Mouse (Mus musculus) kidney, adult 2 months (tissue): ENCODE data around the gene Angptl7.

Experiments used
- CTCF ChIP-seq: fragments of 200-500 bp; conservative IDR thresholded peaks from 2 replicates; pipeline ENCODE4 v1.5.1; 2011; ENCODE audit warnings: low read depth, mild to moderate bottlenecking, control low read depth, low read length, moderate library complexity, mixed read lengths; ENCODE audit not compliant: insufficient read depth, insufficient read length
- POLR2A ChIP-seq: fragments of 200-500 bp; IDR thresholded peaks from one replicate; pipeline ENCODE4 v1.6.1; 2011; ENCODE audit warnings: low read depth, low read length, control low read depth

GRCm38 (mm10) chr4:148508084-148508849 is 8.0 kb upstream of the Angptl7 start:
- TF ChIP-seq CTCF (no peak), POLR2A (no peak)
